Mouse (Mus musculus): ENCODE results near the gene Ces4a. TPM values are rescaled to one million over a fixed set of nuclear protein-coding genes. Genes with fewer than 3 reads are reported as not detected.

The Ces4a gene
- polyA plus RNA-seq, 1 experiment from 2014 or later = 0.11 TPM

DNA sequence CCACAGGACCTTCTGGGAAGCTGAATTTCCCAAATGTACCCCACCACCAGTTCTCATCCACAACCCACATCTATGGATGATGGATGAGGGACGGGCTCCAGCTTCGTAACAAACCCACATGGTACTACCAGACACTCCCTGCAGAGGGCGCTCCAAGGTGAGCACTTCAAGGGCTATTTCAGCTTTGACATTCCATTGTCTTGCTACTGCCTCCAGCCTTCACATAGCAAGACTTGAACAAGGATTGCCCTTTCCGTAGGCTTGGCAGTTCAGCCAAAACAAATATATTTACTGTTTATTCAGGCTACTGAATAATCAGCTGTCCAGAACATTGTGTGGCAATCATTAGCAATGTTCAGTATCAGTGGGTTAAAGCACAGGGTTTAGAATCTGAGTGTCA lies 6.8 kb downstream of the Ces4a start:
- H3K9me3 ChIP-seq (ENCODE audit: control insufficient read depth, low read length) = no peaks in the 10 kb centered on the region
- no peaks in the 10 kb centered on the region for H3K27me3 ChIP-seq (replicated peaks; ENCODE audit: control insufficient read depth, insufficient read depth, low read length)
- H3K9ac ChIP-seq (replicated peaks; ENCODE audit: low read depth, low read length) = no peak overlapping the region
- ATAC-seq = no peak
- no peak overlapping the region for H3K27ac ChIP-seq (ENCODE audit: low read length)
- 22% methylated on average over 4 of the region's 4 CpGs for WGBS
- no peaks in the 10 kb centered on the region for H3K4me1 ChIP-seq (replicated peaks; ENCODE audit: control insufficient read depth, insufficient read depth, low read length)
- no peak overlapping the region for H3K4me2 ChIP-seq (ENCODE audit: low read length)
- no peaks in the 10 kb centered on the region for H3K36me3 ChIP-seq (ENCODE audit: control insufficient read depth, insufficient read depth)
- H3K4me3 ChIP-seq (replicated peaks; ENCODE audit: low read length) = no peak overlapping the region

DNA sequence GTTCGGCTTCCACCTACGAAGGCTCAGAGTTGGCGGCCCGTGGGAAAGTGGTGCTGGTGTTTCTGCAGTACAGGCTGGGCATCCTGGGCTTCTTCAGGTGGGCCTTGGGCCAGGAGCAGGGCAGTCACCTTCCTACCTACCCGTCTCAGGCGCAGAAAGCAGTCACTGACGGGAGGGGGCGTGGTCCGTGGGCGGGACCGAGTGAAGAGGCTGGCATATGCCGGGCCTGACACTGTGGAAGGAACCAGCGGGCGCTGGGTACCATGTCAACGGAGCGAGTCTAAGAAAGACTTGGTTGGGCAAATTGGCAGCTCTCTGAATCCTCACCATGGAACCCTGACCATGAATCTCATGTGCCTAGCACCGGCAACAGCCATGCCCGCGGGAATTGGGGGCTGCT lies 10.8 kb downstream of the Ces4a start:
- 39% methylated on average over 19 of the region's 19 CpGs for WGBS
- Histone ChIP-seq H3K27me3 (replicated peaks; ENCODE audit: control insufficient read depth, insufficient read depth, low read length) (no peaks in the 10 kb centered on the region), H3K4me2 (ENCODE audit: low read length) (no peak overlapping the region; the same call in 1 of the 2 replicates), H3K36me3 (ENCODE audit: control insufficient read depth, insufficient read depth) (no peaks in the 10 kb centered on the region), H3K9me3 (ENCODE audit: control insufficient read depth, low read length) (no peaks in the 10 kb centered on the region), H3K9ac (replicated peaks; ENCODE audit: low read depth, low read length) (no peak overlapping the region), H3K4me1 (replicated peaks; ENCODE audit: control insufficient read depth, insufficient read depth, low read length) (no peaks in the 10 kb centered on the region), H3K27ac (ENCODE audit: low read length) (no peak overlapping the region), H3K4me3 (replicated peaks; ENCODE audit: low read length) (no peak overlapping the region)
- ATAC-seq = no peak

DNA sequence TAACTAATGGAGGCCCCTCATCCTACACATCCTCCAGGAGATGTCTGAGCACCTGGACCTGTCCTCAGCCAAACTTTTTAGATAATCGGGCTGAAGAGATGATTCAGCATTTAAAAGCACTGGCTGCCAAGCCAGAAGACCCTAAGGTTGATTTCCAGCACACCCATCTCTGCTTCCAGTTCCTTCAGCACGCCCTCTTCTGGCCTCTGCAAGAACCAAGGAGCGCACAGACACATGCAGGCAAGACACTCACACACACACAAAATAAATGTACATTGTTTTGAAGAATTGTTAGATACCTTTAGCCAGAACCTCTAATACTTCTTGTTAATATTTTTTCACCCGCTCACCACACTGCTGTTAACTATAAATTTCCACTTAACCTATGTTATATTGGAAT lies 20.1 kb downstream of the Ces4a start:
- Histone ChIP-seq H3K4me2 (ENCODE audit: low read length) (no peak overlapping the region), H3K36me3 (ENCODE audit: control insufficient read depth, insufficient read depth) (no peaks in the 10 kb centered on the region), H3K4me1 (replicated peaks; ENCODE audit: control insufficient read depth, insufficient read depth, low read length) (peaks cover 12% of the 10 kb centered on the region), H3K4me3 (replicated peaks; ENCODE audit: low read length) (no peak overlapping the region), H3K27ac (ENCODE audit: low read length) (no peak overlapping the region), H3K9me3 (ENCODE audit: control insufficient read depth, low read length) (no peaks in the 10 kb centered on the region), H3K9ac (replicated peaks; ENCODE audit: low read depth, low read length) (no peak overlapping the region), H3K27me3 (replicated peaks; ENCODE audit: control insufficient read depth, insufficient read depth, low read length) (no peaks in the 10 kb centered on the region)
- 73% methylated on average over 4 of the region's 4 CpGs for WGBS
- no peak for ATAC-seq

DNA sequence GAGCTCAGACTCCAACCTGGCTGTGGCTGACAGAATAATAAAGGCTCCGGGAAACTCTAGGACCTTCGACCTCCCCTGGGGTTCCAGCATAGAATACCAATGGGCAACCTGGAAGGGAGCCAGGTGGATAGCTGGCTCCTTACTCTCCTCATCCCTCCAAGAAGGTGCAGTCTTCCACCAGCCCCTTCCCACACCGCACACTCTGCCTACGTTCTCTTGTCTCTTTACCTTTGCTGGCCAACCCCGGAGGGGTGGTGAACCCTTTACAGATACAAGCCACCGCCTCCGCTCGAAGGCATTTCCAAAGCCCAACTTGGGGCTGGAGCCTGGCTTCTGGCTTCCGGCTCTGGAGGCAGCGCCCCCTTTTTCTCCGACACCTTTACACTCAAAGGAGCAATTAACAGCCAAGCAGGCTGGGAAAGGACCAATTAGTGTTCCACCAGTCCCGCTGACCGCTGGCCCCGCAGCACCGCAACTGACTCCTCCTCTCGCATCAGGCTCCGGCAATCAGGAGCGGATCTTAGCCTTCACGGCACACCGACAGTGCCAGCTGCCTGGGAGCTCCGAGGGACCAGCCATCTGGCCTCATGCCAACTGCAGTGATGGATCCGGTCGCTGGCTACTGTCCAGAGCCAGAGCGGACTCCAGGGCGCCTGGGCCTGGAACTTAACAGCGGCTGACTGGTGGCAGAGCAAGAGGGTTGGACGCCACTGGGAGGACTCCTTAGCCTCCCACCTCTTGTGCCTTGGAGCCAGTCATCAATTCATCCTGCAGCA lies 21.2 kb downstream of the Ces4a start:
- H3K4me2 ChIP-seq (ENCODE audit: low read length) = peak overlapping the region; percentile 80
- H3K9me3 ChIP-seq (ENCODE audit: control insufficient read depth, low read length) = no peaks in the 10 kb centered on the region
- peak; percentile 89 for ATAC-seq
- under 1% methylated on average over 27 of the region's 27 CpGs for WGBS
- H3K4me3 ChIP-seq (replicated peaks; ENCODE audit: low read length) = peak overlapping the region; percentile 41
- H3K4me1 ChIP-seq (replicated peaks; ENCODE audit: control insufficient read depth, insufficient read depth, low read length) = peaks cover 12% of the 10 kb centered on the region
- H3K36me3 ChIP-seq (ENCODE audit: control insufficient read depth, insufficient read depth) = no peaks in the 10 kb centered on the region
- peak overlapping the region; percentile 63 for H3K27ac ChIP-seq (ENCODE audit: low read length)
- H3K9ac ChIP-seq (replicated peaks; ENCODE audit: low read depth, low read length) = peak overlapping the region; percentile 54
- no peaks in the 10 kb centered on the region for H3K27me3 ChIP-seq (replicated peaks; ENCODE audit: control insufficient read depth, insufficient read depth, low read length)

DNA sequence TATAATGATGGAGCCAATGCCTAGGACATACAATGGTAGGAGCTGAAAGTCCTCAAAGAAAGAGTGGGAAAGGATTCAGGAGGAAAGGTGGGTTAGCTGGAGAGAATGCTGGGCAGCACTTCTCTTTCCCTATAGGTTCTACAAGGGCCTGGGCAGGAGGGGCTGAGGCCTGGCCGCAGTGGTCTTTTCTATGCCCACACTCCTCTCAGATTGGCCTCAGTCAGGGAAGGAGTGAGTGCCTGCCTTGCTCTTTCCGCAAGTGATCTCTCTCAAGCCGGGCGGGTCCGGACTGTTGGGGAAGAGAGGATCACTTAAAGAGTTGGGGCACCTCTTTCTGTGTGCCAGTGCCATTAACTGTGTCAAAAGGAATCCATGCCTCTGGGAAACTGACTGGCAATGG lies 22.7 kb downstream of the Ces4a start:
- H3K4me1 ChIP-seq (replicated peaks; ENCODE audit: control insufficient read depth, insufficient read depth, low read length) = peaks cover 12% of the 10 kb centered on the region

DNA sequence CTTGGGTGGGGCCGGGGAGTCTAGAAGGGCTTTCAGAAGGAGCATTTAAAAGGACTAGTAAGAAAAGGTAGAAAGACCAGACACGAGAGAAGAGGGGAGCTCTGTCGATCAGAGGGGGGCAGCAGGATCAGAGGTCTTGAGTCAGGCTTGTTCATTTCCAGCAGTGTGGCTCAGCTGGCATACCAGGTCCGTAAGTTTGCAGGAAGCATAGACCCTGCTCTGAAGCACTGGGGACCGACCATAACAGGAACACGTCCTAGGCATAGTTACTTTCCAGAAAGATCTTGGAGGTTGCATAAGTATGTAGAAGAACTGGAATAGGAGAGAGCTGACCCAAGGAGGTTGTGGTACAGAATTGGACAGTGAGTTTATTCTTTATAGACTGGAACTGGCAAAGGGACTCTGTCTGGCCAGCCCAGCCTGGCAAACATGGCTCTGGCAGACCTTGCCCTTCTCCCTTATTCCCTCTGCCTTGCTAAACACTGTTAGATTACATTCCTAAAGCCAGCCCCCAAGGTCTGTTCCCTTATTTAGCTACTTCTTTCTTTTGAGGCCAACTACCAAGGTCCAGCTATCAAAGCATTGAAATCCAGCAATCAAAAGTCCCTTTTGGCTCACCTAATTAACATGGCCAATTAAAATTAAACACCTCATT lies 23.6 kb downstream of the Ces4a start:
- WGBS = 65% methylated on average over 6 of the region's 6 CpGs
- Histone ChIP-seq H3K9ac (replicated peaks; ENCODE audit: low read depth, low read length) (no peak overlapping the region), H3K27ac (ENCODE audit: low read length) (no peak overlapping the region), H3K27me3 (replicated peaks; ENCODE audit: control insufficient read depth, insufficient read depth, low read length) (no peaks in the 10 kb centered on the region), H3K36me3 (ENCODE audit: control insufficient read depth, insufficient read depth) (no peaks in the 10 kb centered on the region), H3K4me3 (replicated peaks; ENCODE audit: low read length) (no peak overlapping the region), H3K9me3 (ENCODE audit: control insufficient read depth, low read length) (no peaks in the 10 kb centered on the region), H3K4me1 (replicated peaks; ENCODE audit: control insufficient read depth, insufficient read depth, low read length) (peaks cover 12% of the 10 kb centered on the region), H3K4me2 (ENCODE audit: low read length) (no peak overlapping the region)
- peak; percentile 47; the same call in 1 of the 2 replicates for ATAC-seq

More for the DNA sequence above, 22.7 kb downstream of the Ces4a start:
- WGBS = 74% methylated on average over 5 of the region's 5 CpGs
- H3K9ac ChIP-seq (replicated peaks; ENCODE audit: low read depth, low read length) = no peak overlapping the region
- no peaks in the 10 kb centered on the region for H3K9me3 ChIP-seq (ENCODE audit: control insufficient read depth, low read length)
- no peaks in the 10 kb centered on the region for H3K27me3 ChIP-seq (replicated peaks; ENCODE audit: control insufficient read depth, insufficient read depth, low read length)
- no peak overlapping the region for H3K27ac ChIP-seq (ENCODE audit: low read length)
- no peak for ATAC-seq
- H3K36me3 ChIP-seq (ENCODE audit: control insufficient read depth, insufficient read depth) = no peaks in the 10 kb centered on the region
- H3K4me2 ChIP-seq (ENCODE audit: low read length) = no peak overlapping the region
- no peak overlapping the region for H3K4me3 ChIP-seq (replicated peaks; ENCODE audit: low read length)

DNA sequence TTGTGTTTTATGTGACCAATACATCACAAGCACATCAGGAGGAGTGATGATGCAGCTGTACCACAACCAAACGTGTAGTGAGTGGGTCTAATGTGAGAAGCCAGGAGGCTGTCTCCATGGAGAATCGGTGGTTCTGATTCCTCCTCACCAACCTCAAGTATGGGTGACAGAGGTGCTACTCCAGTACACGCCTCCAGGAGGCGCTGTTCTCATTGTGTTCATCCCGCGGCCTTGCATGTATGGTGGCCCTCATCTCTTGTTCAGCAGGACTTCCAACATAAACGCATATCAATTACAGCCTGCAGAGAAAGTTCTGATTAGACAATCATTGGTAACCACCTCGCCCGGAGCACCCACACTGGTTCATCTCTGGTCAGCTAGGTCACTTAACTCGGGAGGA lies 26.0 kb downstream of the Ces4a start:
- Histone ChIP-seq H3K9me3 (ENCODE audit: control insufficient read depth, low read length) (no peaks in the 10 kb centered on the region), H3K36me3 (ENCODE audit: control insufficient read depth, insufficient read depth) (no peaks in the 10 kb centered on the region), H3K4me2 (ENCODE audit: low read length) (no peak overlapping the region), H3K4me3 (replicated peaks; ENCODE audit: low read length) (no peak overlapping the region), H3K9ac (replicated peaks; ENCODE audit: low read depth, low read length) (no peak overlapping the region), H3K4me1 (replicated peaks; ENCODE audit: control insufficient read depth, insufficient read depth, low read length) (peaks cover 9% of the 10 kb centered on the region), H3K27me3 (replicated peaks; ENCODE audit: control insufficient read depth, insufficient read depth, low read length) (no peaks in the 10 kb centered on the region), H3K27ac (ENCODE audit: low read length) (no peak overlapping the region)
- WGBS = 67% methylated on average over 10 of the region's 10 CpGs
- no peak for ATAC-seq

DNA sequence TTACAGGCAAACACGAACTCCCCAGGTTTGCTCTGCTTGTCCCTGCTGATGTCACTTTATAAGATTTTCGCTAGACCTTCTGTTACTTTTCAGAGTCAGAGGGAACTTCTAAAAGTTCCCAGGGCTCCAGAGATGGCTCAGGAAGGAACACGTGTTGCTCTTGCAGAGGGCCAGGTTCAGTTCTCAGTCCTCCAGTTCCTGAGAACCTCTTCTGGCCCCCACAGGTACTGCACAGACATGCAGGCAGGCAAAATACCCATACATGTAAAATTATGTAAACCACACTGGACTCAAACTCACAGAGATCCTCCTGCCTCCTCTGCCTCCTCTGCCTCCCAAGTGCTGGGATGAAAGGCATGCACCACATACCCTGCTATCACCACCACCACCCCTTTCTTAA lies 26.5 kb downstream of the Ces4a start:
- H3K27ac ChIP-seq (ENCODE audit: low read length) = no peak overlapping the region
- no peak overlapping the region for H3K9ac ChIP-seq (replicated peaks; ENCODE audit: low read depth, low read length)
- no peak overlapping the region for H3K4me3 ChIP-seq (replicated peaks; ENCODE audit: low read length)
- no peaks in the 10 kb centered on the region for H3K36me3 ChIP-seq (ENCODE audit: control insufficient read depth, insufficient read depth)
- H3K4me2 ChIP-seq (ENCODE audit: low read length) = no peak overlapping the region
- peaks cover 3% of the 10 kb centered on the region for H3K4me1 ChIP-seq (replicated peaks; ENCODE audit: control insufficient read depth, insufficient read depth, low read length)
- no peaks in the 10 kb centered on the region for H3K9me3 ChIP-seq (ENCODE audit: control insufficient read depth, low read length)
- H3K27me3 ChIP-seq (replicated peaks; ENCODE audit: control insufficient read depth, insufficient read depth, low read length) = no peaks in the 10 kb centered on the region
- WGBS = 72% methylated on average over 3 of the region's 3 CpGs
- ATAC-seq = no peak

DNA sequence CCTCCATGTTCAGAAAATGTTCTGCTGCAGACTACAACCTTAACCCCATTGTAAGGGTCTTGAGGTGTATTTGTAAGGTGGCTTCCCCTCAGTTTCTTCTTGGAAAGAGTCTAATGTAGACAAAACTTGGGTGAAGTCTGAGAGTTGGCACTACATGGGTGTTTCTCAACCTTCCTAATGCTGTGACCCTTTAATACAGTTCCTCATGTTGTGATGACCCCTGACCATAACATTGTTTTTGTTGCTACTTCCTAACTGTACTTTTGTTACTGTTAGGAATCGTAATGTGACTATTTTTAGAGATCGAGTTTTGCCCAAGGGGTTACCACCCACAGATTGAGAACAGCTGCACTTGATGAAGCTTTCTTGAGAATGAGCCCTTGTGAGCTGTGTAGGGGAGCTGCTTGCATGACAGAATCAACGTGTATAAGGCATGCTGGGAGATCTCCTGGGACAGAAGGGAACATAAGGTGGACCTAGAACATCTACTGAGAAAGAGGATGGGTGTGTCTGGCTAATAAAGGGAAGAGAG lies 29.6 kb downstream of the Ces4a start:
- no peak overlapping the region for H3K4me2 ChIP-seq (ENCODE audit: low read length)
- 0 out of 2 replicates have a peak, but pooled peaks cover 3% of the 10 kb centered on the region for H3K4me1 ChIP-seq (replicated peaks; ENCODE audit: control insufficient read depth, insufficient read depth, low read length)
- no peak overlapping the region for H3K9ac ChIP-seq (replicated peaks; ENCODE audit: low read depth, low read length)
- no peak overlapping the region for H3K27ac ChIP-seq (ENCODE audit: low read length)
- H3K27me3 ChIP-seq (replicated peaks; ENCODE audit: control insufficient read depth, insufficient read depth, low read length) = no peaks in the 10 kb centered on the region
- no peaks in the 10 kb centered on the region for H3K9me3 ChIP-seq (ENCODE audit: control insufficient read depth, low read length)
- no peaks in the 10 kb centered on the region for H3K36me3 ChIP-seq (ENCODE audit: control insufficient read depth, insufficient read depth)
- no peak overlapping the region for H3K4me3 ChIP-seq (replicated peaks; ENCODE audit: low read length)
- ATAC-seq = no peak
- 67% methylated on average over 3 of the region's 3 CpGs for WGBS
